Comparison of ENCODE assay signal across 13 mouse cellular contexts in genomic region chr5:97097631-97098041, GRCm38 (mm10). TPM values are rescaled to one million over a fixed set of nuclear protein-coding genes. Genes with fewer than 3 reads are reported as not detected.
DNase-seq lines count a peak whose midpoint lies in the region; ATAC-seq and TF ChIP-seq lines count a peak whose summit lies in the region.
"Had no signal": no experiment of that assay in that cellular context is flagged by ENCODE, and none has a peak within 500 bp of the region (broad histone marks: within the 10 kb centered on the region; RNA-seq: fewer than 3 reads in every experiment).

No protein-coding gene starts in this region.

- H3K36me3 ChIP-seq in forebrain, embryonic 13.5 days (ENCODE audit: poor library complexity, severe bottlenecking) = peaks cover 73% of the 10 kb centered on the region
- H3K36me3 ChIP-seq in forebrain, embryonic 11.5 days (ENCODE audit: control insufficient read depth, insufficient read depth, low read length) = no peaks in the 10 kb centered on the region; the same call in 1 of the 2 replicates
- no peaks in the 10 kb centered on the region for H3K36me3 ChIP-seq in kidney, embryonic 14.5 days (ENCODE audit: control insufficient read depth, insufficient read depth, low read length)
- H3K36me3 ChIP-seq in midbrain, postnatal 0 days (ENCODE audit: insufficient read depth, low read length) = peaks cover 25% of the 10 kb centered on the region

- H3K27ac ChIP-seq in forebrain, embryonic 13.5 days = no peak overlapping the region
- no peak overlapping the region for H3K27ac ChIP-seq in forebrain, embryonic 11.5 days (ENCODE audit: low read depth, low read length)
- H3K27ac ChIP-seq in kidney, embryonic 14.5 days (ENCODE audit: low read depth, low read length) = no peak overlapping the region
- no peak overlapping the region for H3K27ac ChIP-seq in midbrain, postnatal 0 days (ENCODE audit: low read depth, low read length)
- H3K27ac ChIP-seq in layer of hippocampus, adult 2 months = no peak overlapping the region
- H3K27ac ChIP-seq: liver, embryonic 15.5 days had no signal

- WGBS in forebrain, embryonic 13.5 days = 77% methylated on average over 9 of the region's 9 CpGs
- WGBS in forebrain, embryonic 11.5 days = 69% methylated on average over 9 of the region's 9 CpGs
- WGBS in kidney, embryonic 14.5 days = 62% methylated on average over 9 of the region's 9 CpGs
- WGBS in midbrain, postnatal 0 days = 61% methylated on average over 9 of the region's 9 CpGs

- no peak for TF ChIP-seq CTCF in midbrain, postnatal 0 days (IDR thresholded peaks at IDR 0.05)
- TF ChIP-seq CTCF in layer of hippocampus, adult 2 months (conservative IDR thresholded peaks at IDR 0.05) = no peak

- no peaks in the 10 kb centered on the region for H3K4me1 ChIP-seq in forebrain, embryonic 13.5 days
- H3K4me1 ChIP-seq in forebrain, embryonic 11.5 days (replicated peaks; ENCODE audit: control insufficient read depth, insufficient read depth, low read length) = no peaks in the 10 kb centered on the region
- H3K4me1 ChIP-seq in kidney, embryonic 14.5 days (ENCODE audit: control insufficient read depth, insufficient read depth, low read length) = no peaks in the 10 kb centered on the region
- no peaks in the 10 kb centered on the region for H3K4me1 ChIP-seq in midbrain, postnatal 0 days (ENCODE audit: insufficient read depth, low read length)
- H3K4me1 ChIP-seq: liver, embryonic 15.5 days had no signal

- H3K27me3 ChIP-seq in forebrain, embryonic 13.5 days = no peaks in the 10 kb centered on the region
- H3K27me3 ChIP-seq in forebrain, embryonic 11.5 days (ENCODE audit: control insufficient read depth, insufficient read depth, low read length) = no peaks in the 10 kb centered on the region
- no peaks in the 10 kb centered on the region for H3K27me3 ChIP-seq in kidney, embryonic 14.5 days (ENCODE audit: control insufficient read depth, insufficient read depth, low read length)
- H3K27me3 ChIP-seq in midbrain, postnatal 0 days (ENCODE audit: insufficient read depth, low read length) = no peaks in the 10 kb centered on the region
- H3K27me3 ChIP-seq: liver, embryonic 15.5 days had no signal

- H3K4me2 ChIP-seq in forebrain, embryonic 13.5 days = no peak overlapping the region
- no peak overlapping the region for H3K4me2 ChIP-seq in forebrain, embryonic 11.5 days (ENCODE audit: low read depth, low read length, severe bottlenecking)
- H3K4me2 ChIP-seq in kidney, embryonic 14.5 days (replicated peaks; ENCODE audit: low read depth, low read length) = no peak overlapping the region
- no peak overlapping the region for H3K4me2 ChIP-seq in midbrain, postnatal 0 days (ENCODE audit: low read depth, low read length, poor library complexity, severe bottlenecking)
- H3K4me2 ChIP-seq: liver, embryonic 15.5 days had no signal

- ATAC-seq in forebrain, embryonic 13.5 days = peak; percentile 30; the same call in 1 of the 2 replicates
- no peak; the same call in 1 of the 2 replicates for ATAC-seq in forebrain, embryonic 11.5 days (replicated peaks; ENCODE audit: low FRiP score)
- ATAC-seq in kidney, embryonic 14.5 days (ENCODE audit: low FRiP score, low TSS enrichment) = peak; percentile 76; the same call in 1 of the 2 replicates
- ATAC-seq in midbrain, postnatal 0 days (ENCODE audit: low FRiP score) = peak; percentile 31; the same call in 1 of the 2 replicates

- H3K4me3 ChIP-seq in forebrain, embryonic 13.5 days = no peak overlapping the region
- no peak overlapping the region for H3K4me3 ChIP-seq in forebrain, embryonic 11.5 days (ENCODE audit: low read depth, low read length)
- no peak overlapping the region for H3K4me3 ChIP-seq in kidney, embryonic 14.5 days (ENCODE audit: low read length)
- H3K4me3 ChIP-seq in midbrain, postnatal 0 days (ENCODE audit: low read depth, low read length) = no peak overlapping the region
- H3K4me3 ChIP-seq in layer of hippocampus, adult 2 months = no peak overlapping the region
- H3K4me3 ChIP-seq: liver, embryonic 15.5 days had no signal

- DNase-seq in forebrain, embryonic 11.5 days (ENCODE audit: low spot score) = no peak
- DNase-seq in kidney, postnatal 10 days = no peak
- peak; percentile 24 for DNase-seq in embryo, embryonic 11 days
- no peak for DNase-seq in midbrain, postnatal 0 days (ENCODE audit: low spot score)
- no peak for DNase-seq in left cerebral cortex, adult 8-10 months (ENCODE audit: low spot score in 2 of 2)
- no peak for DNase-seq in layer of hippocampus, adult 2 months (ENCODE audit: low spot score in 2 of 2)
- DNase-seq: cerebellum, postnatal 36 days; left cerebral cortex, postnatal 4 days; right cerebral cortex, adult 18-20 months; thymus, postnatal 25 days had no signal

- no peak overlapping the region for H3K9ac ChIP-seq in forebrain, embryonic 13.5 days
- H3K9ac ChIP-seq in forebrain, embryonic 11.5 days (ENCODE audit: low read length) = no peak overlapping the region
- H3K9ac ChIP-seq in kidney, embryonic 14.5 days (ENCODE audit: low read depth, low read length) = no peak overlapping the region
- no peak overlapping the region for H3K9ac ChIP-seq in midbrain, postnatal 0 days (replicated peaks; ENCODE audit: low read length, poor library complexity, severe bottlenecking)
- H3K9ac ChIP-seq: liver, embryonic 15.5 days had no signal

- no peaks in the 10 kb centered on the region for H3K9me3 ChIP-seq in forebrain, embryonic 13.5 days (replicated peaks)
- no peaks in the 10 kb centered on the region for H3K9me3 ChIP-seq in forebrain, embryonic 11.5 days (ENCODE audit: control insufficient read depth, low read length)
- no peaks in the 10 kb centered on the region for H3K9me3 ChIP-seq in kidney, embryonic 14.5 days (ENCODE audit: control insufficient read depth, low read length)
- H3K9me3 ChIP-seq in midbrain, postnatal 0 days (ENCODE audit: low read length) = no peaks in the 10 kb centered on the region
- H3K9me3 ChIP-seq: liver, embryonic 15.5 days had no signal

RNA-seq across cellular contexts. Expression of gene Paqr3, which starts 13.8 kb away (rescaled TPM):
- polyA plus RNA-seq in forebrain, embryonic 13.5 days (2015; fragmentation: Nextera tagmentation; extraction: Ambion mirVana) = 17.1 and 19.0 TPM in 2 replicates
- 12.3 and 14.0 TPM in 2 replicates for polyA plus RNA-seq in forebrain, embryonic 11.5 days (2014; fragmentation: Nextera tagmentation; extraction: Ambion mirVana)
- 3.1 and 5.3 TPM in 2 replicates for polyA plus RNA-seq in kidney, embryonic 14.5 days (2014; fragmentation: Nextera tagmentation; extraction: Ambion mirVana)
- total RNA-seq in midbrain, postnatal 0 days (2014; rRNA removed) = 47.4 and 51.8 TPM in 2 replicates
- polyA plus RNA-seq in midbrain, postnatal 0 days (2015; fragmentation: Nextera tagmentation; extraction: Ambion mirVana) = 12.1 and 12.8 TPM in 2 replicates
- 10 to 100 TPM; 23.9 to 27.5 (median 25.2) TPM for total RNA-seq in left cerebral cortex, adult 8-10 months (2022)
- 10 to 100 TPM; 29.8 to 31.8 TPM for total RNA-seq in layer of hippocampus, adult 2 months (2021)
